In the genomic region with DNA sequence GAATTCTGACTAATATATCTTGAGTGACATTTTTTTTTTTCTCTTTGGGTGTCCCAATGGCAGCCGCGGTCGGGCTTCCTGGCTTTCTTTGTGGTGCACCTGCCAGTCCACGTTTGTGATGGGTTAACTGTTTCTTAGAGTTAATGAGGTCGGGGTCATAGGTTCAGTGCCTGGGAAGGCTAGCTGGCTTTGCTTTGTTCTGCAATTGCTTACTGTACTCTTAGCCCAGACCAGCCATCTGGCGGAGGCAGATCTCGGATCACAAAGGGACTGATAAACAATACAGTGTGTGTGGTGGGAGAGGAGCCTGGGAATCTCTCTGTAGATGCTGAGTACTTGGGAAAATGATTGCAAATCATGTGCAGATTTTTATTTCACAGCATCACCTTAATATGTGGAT, we compare ENCODE assay signal across 10 mouse cellular contexts. TPM values are rescaled to one million over a fixed set of nuclear protein-coding genes. Genes with fewer than 3 reads are reported as not detected.
DNase-seq lines count a peak whose midpoint lies in the region; ATAC-seq and TF ChIP-seq lines count a peak whose summit lies in the region.
"Had no signal": no experiment of that assay in that cellular context is flagged by ENCODE, and none has a peak within 500 bp of the region (broad histone marks: within the 10 kb centered on the region; RNA-seq: fewer than 3 reads in every experiment).

No protein-coding gene starts in this region.

- ATAC-seq in midbrain, embryonic 12.5 days (ENCODE audit: low FRiP score, low read depth), result peak; percentile 85
- no peak for ATAC-seq in cerebellum, adult (ENCODE audit: insufficient number of reproducible peaks, low FRiP score, low TSS enrichment)

- no peak overlapping the region for H3K4me3 ChIP-seq in hindbrain, embryonic 10.5 days
- H3K4me3 ChIP-seq in midbrain, embryonic 12.5 days, result no peak overlapping the region
- H3K4me3 ChIP-seq in thymus, adult 2 months (ENCODE audit: control insufficient read depth, insufficient read depth, low read length), result no peak overlapping the region
- H3K4me3 ChIP-seq: erythroblast, embryonic 14.5 days; heart, embryonic 13.5 days had no signal

- H3K4me2 ChIP-seq in midbrain, embryonic 12.5 days (replicated peaks), result 0 out of 2 replicates have a peak overlapping the region, but pooled peaks have one; percentile 9
- H3K4me2 ChIP-seq: heart, embryonic 13.5 days had no signal

- peak overlapping the region; percentile 84 for H3K27ac ChIP-seq in hindbrain, embryonic 10.5 days
- peak overlapping the region; percentile 81 for H3K27ac ChIP-seq in midbrain, embryonic 12.5 days (replicated peaks)
- no peak overlapping the region for H3K27ac ChIP-seq in thymus, adult 2 months (ENCODE audit: control insufficient read depth, insufficient read depth, low read length)
- H3K27ac ChIP-seq: heart, embryonic 13.5 days had no signal

- H3K4me1 ChIP-seq in hindbrain, embryonic 10.5 days (replicated peaks), result peaks cover 69% of the 10 kb centered on the region
- H3K4me1 ChIP-seq in midbrain, embryonic 12.5 days, result peaks cover 40% of the 10 kb centered on the region
- H3K4me1 ChIP-seq in thymus, adult 2 months (replicated peaks; ENCODE audit: control insufficient read depth, insufficient read depth, low read length), result no peaks in the 10 kb centered on the region
- H3K4me1 ChIP-seq: heart, embryonic 13.5 days had no signal

- H3K27me3 ChIP-seq in hindbrain, embryonic 10.5 days (ENCODE audit: insufficient read depth, poor library complexity, severe bottlenecking), result no peaks in the 10 kb centered on the region
- H3K27me3 ChIP-seq in midbrain, embryonic 12.5 days, result no peaks in the 10 kb centered on the region
- H3K27me3 ChIP-seq in thymus, adult 2 months (ENCODE audit: control insufficient read depth, insufficient read depth, low read length), result no peaks in the 10 kb centered on the region
- H3K27me3 ChIP-seq: heart, embryonic 13.5 days had no signal

- intact Hi-C loops in left cerebral cortex, postnatal 14 days (cut with DNase I), result no loop called here

- peak; percentile 31 for DNase-seq in R1 (ENCODE audit: low read depth, low spot score)
- peak; percentile 82 for DNase-seq in embryo, embryonic 10 days (ENCODE audit: low spot score)
- DNase-seq in hindbrain, embryonic 10.5 days (ENCODE audit: low spot score), result peak; percentile 76
- no peak for DNase-seq in left cerebral cortex, postnatal 14 days (ENCODE audit: low spot score in 2 of 2)
- no peak for DNase-seq in thymus, adult 2 months
- DNase-seq in thymus, postnatal 25 days, result no peak

- no peaks in the 10 kb centered on the region for H3K9me3 ChIP-seq in hindbrain, embryonic 10.5 days
- H3K9me3 ChIP-seq in midbrain, embryonic 12.5 days, result no peaks in the 10 kb centered on the region
- H3K9me3 ChIP-seq: heart, embryonic 13.5 days had no signal

- WGBS in hindbrain, embryonic 10.5 days, result 32% methylated on average over 7 of the region's 7 CpGs
- WGBS in midbrain, embryonic 12.5 days, result 28% methylated on average over 7 of the region's 7 CpGs
- WGBS in thymus, adult 2 months, result 71% methylated on average over 7 of the region's 7 CpGs

- peaks cover 9% of the 10 kb centered on the region for H3K36me3 ChIP-seq in hindbrain, embryonic 10.5 days
- no peaks in the 10 kb centered on the region for H3K36me3 ChIP-seq in midbrain, embryonic 12.5 days
- no peaks in the 10 kb centered on the region for H3K36me3 ChIP-seq in thymus, adult 2 months (ENCODE audit: control insufficient read depth, insufficient read depth, low read length)
- H3K36me3 ChIP-seq: heart, embryonic 13.5 days had no signal

- TF ChIP-seq POLR2A in thymus, adult 2 months (IDR thresholded peaks at IDR 0.05; ENCODE audit: control insufficient read depth, extremely low read depth, insufficient read depth, low read length, poor library complexity), result no peak

- no peak for TF ChIP-seq CTCF in thymus, adult 2 months (IDR thresholded peaks at IDR 0.05; ENCODE audit: borderline replicate concordance, control insufficient read depth, extremely low read depth, insufficient read depth, low read length, poor library complexity)

- H3K9ac ChIP-seq in midbrain, embryonic 12.5 days (replicated peaks), result no peak overlapping the region
- H3K9ac ChIP-seq: heart, embryonic 13.5 days had no signal

RNA-seq across cellular contexts. Expression of gene C530008M17Rik, which starts 9.1 kb away (rescaled TPM):
- polyA plus RNA-seq in hindbrain, embryonic 10.5 days (2016; fragmentation: Nextera tagmentation; extraction: Ambion mirVana), result 43.8 and 55.9 TPM in 2 replicates
- 74.1 and 79.0 TPM in 2 replicates for polyA plus RNA-seq in midbrain, embryonic 12.5 days (2016; fragmentation: Nextera tagmentation; extraction: Ambion mirVana)
- 10 to 100 TPM; 85.4 to 87.6 TPM for total RNA-seq in left cerebral cortex, postnatal 14 days (2021)
- polyA plus RNA-seq in thymus, adult 2 months (2012; rRNA removed), result 1.3 TPM in 2 replicates

Comparison
In these comparisons a context has a peak if more than half of its experiments do, and no peak if none do; other contexts are left out.
1. DNase-seq: peak in R1 (single experiment), embryo, embryonic 10 days (single experiment) and hindbrain, embryonic 10.5 days (single experiment); none in left cerebral cortex, postnatal 14 days (0 of 2), thymus, adult 2 months (single experiment) and thymus, postnatal 25 days (single experiment).
2. RNA of gene C530008M17Rik, which starts 9.1 kb away (polyA plus RNA-seq): 74.1 to 79.0 TPM in midbrain, embryonic 12.5 days and 43.8 to 55.9 TPM in hindbrain, embryonic 10.5 days; 1.3 TPM in thymus, adult 2 months; every median in the first group is over 10 times any median in the second.